ENCODE assay signal across 8 mouse cellular contexts in genomic region chr11:102819783-102820385, GRCm38 (mm10). TPM values are rescaled to one million over a fixed set of nuclear protein-coding genes. Genes with fewer than 3 reads are reported as not detected.
DNase-seq lines count a peak whose midpoint lies in the region; ATAC-seq and TF ChIP-seq lines count a peak whose summit lies in the region.

No protein-coding gene starts in this region.

- 8% methylated on average over 14 of the region's 14 CpGs for WGBS in heart, embryonic 10.5 days
- 2% methylated on average over 14 of the region's 14 CpGs for WGBS in limb, embryonic 13.5 days
- WGBS in stomach, postnatal 0 days: 11% methylated on average over 14 of the region's 14 CpGs

- H3K4me2 ChIP-seq in limb, embryonic 13.5 days (replicated peaks): peak overlapping the region; percentile 72
- peak overlapping the region; percentile 82 for H3K4me2 ChIP-seq in stomach, postnatal 0 days (replicated peaks; ENCODE audit: low read depth)

- ATAC-seq in limb, embryonic 13.5 days (ENCODE audit: low FRiP score, low read depth): peak; percentile 6; the same call in 1 of the 2 replicates
- no peak for ATAC-seq in stomach, postnatal 0 days (ENCODE audit: low FRiP score, low TSS enrichment)

- DNase-seq in heart, embryonic 10.5 days (ENCODE audit: low spot score): no peak
- no peak for DNase-seq in heart, postnatal 25 days (ENCODE audit: low spot score)
- peak; percentile 18 for DNase-seq in thymus, postnatal 4 days
- no peak for DNase-seq in thymus, postnatal 0 days (ENCODE audit: low spot score)
- no peak for DNase-seq in stomach, postnatal 0 days (ENCODE audit: low spot score)
- no peak for DNase-seq in yolk sac, embryonic 10.5 days (ENCODE audit: low spot score)
- no peak for DNase-seq in cerebellum, adult 11 months

- TF ChIP-seq CTCF in stomach, postnatal 0 days (IDR thresholded peaks at IDR 0.05; ENCODE audit: low read depth): no peak

- intact Hi-C loops in heart, postnatal 25 days (cut with DNase I): loop anchor here (2.0 kb wide), 1 partner anchor 43 kb away; no protein-coding TSS in a partner anchor

- TF ChIP-seq EP300 in stomach, postnatal 0 days (optimal IDR thresholded peaks at IDR 0.05): no peak

- peak overlapping the region; percentile 98; the same call in 1 of the 2 replicates for H3K9ac ChIP-seq in limb, embryonic 13.5 days
- H3K9ac ChIP-seq in stomach, postnatal 0 days (ENCODE audit: low read length): no peak overlapping the region

- no peaks in the 10 kb centered on the region for H3K9me3 ChIP-seq in heart, embryonic 10.5 days
- H3K9me3 ChIP-seq in limb, embryonic 13.5 days: no peaks in the 10 kb centered on the region
- H3K9me3 ChIP-seq in stomach, postnatal 0 days (ENCODE audit: control insufficient read depth, low read length): no peaks in the 10 kb centered on the region

- H3K27me3 ChIP-seq in heart, embryonic 10.5 days (ENCODE audit: insufficient read depth, poor library complexity, severe bottlenecking): 0 out of 2 replicates have a peak, but pooled peaks cover 2% of the 10 kb centered on the region
- H3K27me3 ChIP-seq in limb, embryonic 13.5 days: no peaks in the 10 kb centered on the region
- H3K27me3 ChIP-seq in stomach, postnatal 0 days (ENCODE audit: control insufficient read depth, insufficient read depth, low read length): no peaks in the 10 kb centered on the region

- peaks cover 17% of the 10 kb centered on the region for H3K4me1 ChIP-seq in heart, embryonic 10.5 days
- H3K4me1 ChIP-seq in limb, embryonic 13.5 days: peaks cover 30% of the 10 kb centered on the region
- H3K4me1 ChIP-seq in stomach, postnatal 0 days (replicated peaks; ENCODE audit: control insufficient read depth, insufficient read depth): no peaks in the 10 kb centered on the region

- peak overlapping the region; percentile 100 for H3K27ac ChIP-seq in heart, embryonic 10.5 days
- H3K27ac ChIP-seq in limb, embryonic 13.5 days: peak overlapping the region; percentile 100
- H3K27ac ChIP-seq in stomach, postnatal 0 days (replicated peaks): peak overlapping the region; percentile 96

- H3K4me3 ChIP-seq in heart, embryonic 10.5 days: peak overlapping the region; percentile 94
- peak overlapping the region; percentile 89 for H3K4me3 ChIP-seq in limb, embryonic 13.5 days
- H3K4me3 ChIP-seq in stomach, postnatal 0 days (ENCODE audit: low read depth, low read length): peak overlapping the region; percentile 76

- no peaks in the 10 kb centered on the region for H3K36me3 ChIP-seq in heart, embryonic 10.5 days
- no peaks in the 10 kb centered on the region for H3K36me3 ChIP-seq in limb, embryonic 13.5 days
- H3K36me3 ChIP-seq in stomach, postnatal 0 days (ENCODE audit: control insufficient read depth, insufficient read depth, low read length): no peaks in the 10 kb centered on the region

RNA-seq across cellular contexts. Expression of gene Gjc1, which starts 0.4 kb away (rescaled TPM):
- polyA plus RNA-seq in heart, embryonic 10.5 days (2016; fragmentation: Nextera tagmentation; extraction: Ambion mirVana): 57.0 and 81.1 TPM in 2 replicates
- 10 to 100 TPM; 27.4 to 29.2 TPM for total RNA-seq in heart, postnatal 25 days (2021)
- 4.8 TPM in 2 replicates for polyA plus RNA-seq in thymus, postnatal 0 days (2015; fragmentation: Nextera tagmentation; extraction: Ambion mirVana)
- 75.6 and 78.1 TPM in 2 replicates for polyA plus RNA-seq in limb, embryonic 13.5 days (2015; fragmentation: Nextera tagmentation; extraction: Ambion mirVana)
- 18.1 and 21.1 TPM in 2 replicates for polyA plus RNA-seq in stomach, postnatal 0 days (2015; fragmentation: Nextera tagmentation; extraction: Ambion mirVana)

RNA-seq across cellular contexts. Expression of gene Higd1b, which starts 15.8 kb away (rescaled TPM):
- polyA plus RNA-seq in heart, embryonic 10.5 days (2016; fragmentation: Nextera tagmentation; extraction: Ambion mirVana): not detected in 2 replicates
- 10 to 100 TPM; 11.6 to 17.6 TPM for total RNA-seq in heart, postnatal 25 days (2021)
- polyA plus RNA-seq in thymus, postnatal 0 days (2015; fragmentation: Nextera tagmentation; extraction: Ambion mirVana): 4.2 and 4.8 TPM in 2 replicates
- polyA plus RNA-seq in limb, embryonic 13.5 days (2015; fragmentation: Nextera tagmentation; extraction: Ambion mirVana): not detected in 2 replicates
- 3.2 and 5.9 TPM in 2 replicates for polyA plus RNA-seq in stomach, postnatal 0 days (2015; fragmentation: Nextera tagmentation; extraction: Ambion mirVana)

RNA-seq across cellular contexts. Expression of gene Adam11, which starts 58.6 kb away (rescaled TPM):
- 6.2 and 7.1 TPM in 2 replicates for polyA plus RNA-seq in heart, embryonic 10.5 days (2016; fragmentation: Nextera tagmentation; extraction: Ambion mirVana)
- 1 to 10 TPM; 3.8 to 4.1 TPM for total RNA-seq in heart, postnatal 25 days (2021)
- polyA plus RNA-seq in thymus, postnatal 0 days (2015; fragmentation: Nextera tagmentation; extraction: Ambion mirVana): 1.4 and 1.7 TPM in 2 replicates
- 14.7 and 15.8 TPM in 2 replicates for polyA plus RNA-seq in limb, embryonic 13.5 days (2015; fragmentation: Nextera tagmentation; extraction: Ambion mirVana)
- 1.8 and 2.0 TPM in 2 replicates for polyA plus RNA-seq in stomach, postnatal 0 days (2015; fragmentation: Nextera tagmentation; extraction: Ambion mirVana)
